Mouse (Mus musculus): ENCODE results near the gene Kcnn3. TPM values are rescaled to one million over a fixed set of nuclear protein-coding genes. Genes with fewer than 3 reads are reported as not detected.

Gene Kcnn3
- 0.91 and 1.1 TPM in 2 replicates for polyA plus RNA-seq (2014; fragmentation: Nextera tagmentation; extraction: Ambion mirVana)

DNA sequence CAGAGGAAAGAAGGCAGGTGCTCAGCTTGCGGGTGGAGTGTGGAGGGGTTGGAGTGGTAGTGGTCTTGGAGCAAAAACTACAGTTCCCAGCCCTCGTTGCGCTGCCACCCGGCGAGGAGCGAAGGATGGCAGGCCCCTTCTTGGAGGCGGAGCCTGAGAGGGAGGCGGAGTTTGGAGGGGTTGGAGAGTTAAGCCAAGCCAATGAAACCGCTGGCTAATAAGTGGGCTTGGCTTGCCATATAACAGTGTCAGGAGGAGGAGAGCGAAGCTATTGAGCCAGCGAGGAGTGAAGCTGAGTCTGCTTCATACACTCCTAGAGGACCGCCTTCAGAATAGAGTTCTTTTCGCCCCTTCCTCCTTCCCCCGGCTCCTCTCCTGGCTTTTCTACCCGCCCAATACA lies at the start of gene Kcnn3:
Kcnn3 (plus strand) TSS at position 271 of the 400 bp plus-strand sequence.
- Histone ChIP-seq H3K27ac (replicated peaks; ENCODE audit: low read depth, low read length) (no peak within 1 kb of the TSS), H3K36me3 (replicated peaks; ENCODE audit: control insufficient read depth, insufficient read depth, low read depth, low read length) (no peaks in the 10 kb centered on the region), H3K4me3 (ENCODE audit: low read depth, low read length) (peak within 1 kb of the TSS; percentile 33), H3K27me3 (ENCODE audit: control insufficient read depth, insufficient read depth, low read length) (peaks cover 8% of the 10 kb centered on the region), H3K9ac (replicated peaks; ENCODE audit: low read length) (peak within 1 kb of the TSS; percentile 52), H3K4me1 (ENCODE audit: control insufficient read depth, insufficient read depth, low read length) (no peaks in the 10 kb centered on the region), H3K4me2 (ENCODE audit: low read depth, low read length) (peak within 1 kb of the TSS; percentile 76), H3K9me3 (replicated peaks; ENCODE audit: control insufficient read depth, low read length) (peaks cover 4% of the 10 kb centered on the region; the same call in 1 of the 2 replicates)
- 0% methylated on average over 15 of the region's 15 CpGs for WGBS
- peak; percentile 87 for ATAC-seq (replicated peaks; ENCODE audit: insufficient number of reproducible peaks, low FRiP score, low TSS enrichment, low read depth)
- DNase-seq (ENCODE audit: low spot score): peak; percentile 95

DNA sequence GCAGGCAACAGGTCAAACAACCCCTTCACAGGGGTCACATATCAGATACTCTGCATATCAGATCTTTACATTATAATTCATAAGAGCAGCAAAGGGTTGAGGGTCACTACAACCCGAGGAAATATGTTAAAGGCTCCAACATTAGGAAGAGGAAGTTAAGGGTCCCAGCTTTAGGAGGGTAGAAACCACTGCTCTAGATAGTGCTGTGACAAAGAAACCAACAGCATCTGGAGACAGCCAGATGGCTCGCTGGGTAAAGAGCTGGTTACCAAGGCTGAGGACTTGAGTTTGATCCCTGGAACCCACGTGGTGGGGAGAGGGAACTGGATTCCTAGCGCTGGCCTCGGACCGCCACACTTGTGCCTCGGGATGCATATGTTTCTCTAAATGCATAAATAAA lies 47.7 kb upstream of the Kcnn3 start:
- Histone ChIP-seq H3K27me3 (ENCODE audit: control insufficient read depth, insufficient read depth, low read length) (no peaks in the 10 kb centered on the region), H3K27ac (replicated peaks; ENCODE audit: low read depth, low read length) (no peak overlapping the region), H3K36me3 (replicated peaks; ENCODE audit: control insufficient read depth, insufficient read depth, low read depth, low read length) (no peaks in the 10 kb centered on the region), H3K9ac (replicated peaks; ENCODE audit: low read length) (no peak overlapping the region), H3K4me1 (ENCODE audit: control insufficient read depth, insufficient read depth, low read length) (no peaks in the 10 kb centered on the region), H3K4me2 (ENCODE audit: low read depth, low read length) (no peak overlapping the region), H3K9me3 (replicated peaks; ENCODE audit: control insufficient read depth, low read length) (no peaks in the 10 kb centered on the region), H3K4me3 (ENCODE audit: low read depth, low read length) (no peak overlapping the region)
- DNase-seq (ENCODE audit: low spot score): no peak
- 76% methylated on average over 7 of the region's 7 CpGs for WGBS
- ATAC-seq (replicated peaks; ENCODE audit: insufficient number of reproducible peaks, low FRiP score, low TSS enrichment, low read depth): no peak

DNA sequence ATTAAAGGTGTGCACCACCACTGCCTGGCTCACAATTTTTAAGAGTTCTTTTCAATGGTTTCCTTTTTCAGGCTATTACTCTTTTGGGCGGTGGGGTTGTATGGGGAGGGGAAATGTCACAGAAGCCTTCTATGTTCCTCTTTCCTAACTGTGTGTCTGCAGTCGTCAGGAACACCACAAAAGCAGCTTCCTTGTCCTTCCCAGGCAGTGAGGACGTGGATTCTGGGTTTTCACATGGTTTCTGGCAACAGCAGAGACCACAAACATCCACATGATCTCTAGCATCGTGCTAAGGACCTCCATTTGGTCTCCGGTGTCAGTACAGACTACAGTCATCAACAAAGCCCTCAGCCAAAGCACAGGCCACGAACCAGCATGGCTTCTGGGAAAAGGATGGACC lies 46.1 kb upstream of the Kcnn3 start:
- no peak overlapping the region for H3K4me3 ChIP-seq (ENCODE audit: low read depth, low read length)

DNA sequence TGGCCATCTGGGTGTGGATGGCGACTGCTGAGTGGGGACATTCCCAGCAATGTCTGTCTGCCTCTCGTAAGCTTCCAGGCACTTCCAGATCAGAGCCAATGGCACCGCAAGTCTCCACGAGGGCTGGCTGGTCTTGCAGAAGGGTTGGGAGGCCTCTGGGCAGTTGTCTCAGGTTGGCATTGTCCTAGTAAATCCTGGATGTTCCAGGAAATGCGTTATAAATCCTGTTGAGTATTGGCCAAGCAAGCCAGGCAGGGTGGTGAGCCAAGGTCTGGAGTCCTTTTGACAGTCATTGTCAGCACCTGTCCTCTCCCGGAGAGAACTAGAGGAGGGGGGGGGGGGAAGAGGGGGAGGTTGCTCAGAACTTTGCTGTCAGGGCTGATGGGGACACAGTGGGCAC lies 40.9 kb upstream of the Kcnn3 start:
- H3K4me1 ChIP-seq (ENCODE audit: control insufficient read depth, insufficient read depth, low read length): no peaks in the 10 kb centered on the region
- WGBS: 84% methylated on average over 6 of the region's 6 CpGs
- no peak overlapping the region for H3K27ac ChIP-seq (replicated peaks; ENCODE audit: low read depth, low read length)
- no peak for DNase-seq (ENCODE audit: low spot score)
- H3K9ac ChIP-seq (replicated peaks; ENCODE audit: low read length): no peak overlapping the region
- no peaks in the 10 kb centered on the region for H3K36me3 ChIP-seq (replicated peaks; ENCODE audit: control insufficient read depth, insufficient read depth, low read depth, low read length)
- no peak overlapping the region for H3K4me3 ChIP-seq (ENCODE audit: low read depth, low read length)
- no peaks in the 10 kb centered on the region for H3K27me3 ChIP-seq (ENCODE audit: control insufficient read depth, insufficient read depth, low read length)
- no peaks in the 10 kb centered on the region for H3K9me3 ChIP-seq (replicated peaks; ENCODE audit: control insufficient read depth, low read length)
- no peak overlapping the region for H3K4me2 ChIP-seq (ENCODE audit: low read depth, low read length)
- ATAC-seq (replicated peaks; ENCODE audit: insufficient number of reproducible peaks, low FRiP score, low TSS enrichment, low read depth): no peak

More for the DNA sequence above, 46.1 kb upstream of the Kcnn3 start:
- H3K9ac ChIP-seq (replicated peaks; ENCODE audit: low read length): no peak overlapping the region
- H3K4me2 ChIP-seq (ENCODE audit: low read depth, low read length): no peak overlapping the region
- H3K36me3 ChIP-seq (replicated peaks; ENCODE audit: control insufficient read depth, insufficient read depth, low read depth, low read length): no peaks in the 10 kb centered on the region
- H3K27ac ChIP-seq (replicated peaks; ENCODE audit: low read depth, low read length): no peak overlapping the region
- no peaks in the 10 kb centered on the region for H3K9me3 ChIP-seq (replicated peaks; ENCODE audit: control insufficient read depth, low read length)
- 78% methylated on average over 6 of the region's 6 CpGs for WGBS
- DNase-seq (ENCODE audit: low spot score): no peak
- no peaks in the 10 kb centered on the region for H3K4me1 ChIP-seq (ENCODE audit: control insufficient read depth, insufficient read depth, low read length)
- ATAC-seq (replicated peaks; ENCODE audit: insufficient number of reproducible peaks, low FRiP score, low TSS enrichment, low read depth): no peak
- H3K27me3 ChIP-seq (ENCODE audit: control insufficient read depth, insufficient read depth, low read length): no peaks in the 10 kb centered on the region

DNA sequence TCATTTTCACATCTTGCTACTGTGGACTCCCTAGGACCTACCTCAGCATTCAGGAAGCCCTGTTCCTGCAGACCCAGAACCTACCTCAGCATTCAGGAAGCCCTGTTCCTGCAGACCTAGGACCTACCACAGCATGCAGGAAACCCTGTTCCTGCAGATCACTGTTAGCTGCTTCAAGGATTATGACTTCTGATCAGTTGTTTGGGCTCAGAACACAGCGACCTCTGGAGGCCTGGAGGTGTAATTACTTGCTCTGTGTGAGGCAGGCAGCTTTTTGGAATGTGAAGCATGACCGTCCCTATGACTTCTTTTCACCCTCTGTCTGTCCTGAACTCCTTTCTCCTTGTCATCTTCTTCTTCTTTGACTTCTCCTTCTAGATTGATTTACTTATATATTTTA lies 38.5 kb upstream of the Kcnn3 start:
- Histone ChIP-seq H3K4me1 (ENCODE audit: control insufficient read depth, insufficient read depth, low read length) (no peaks in the 10 kb centered on the region), H3K4me2 (ENCODE audit: low read depth, low read length) (no peak overlapping the region), H3K27me3 (ENCODE audit: control insufficient read depth, insufficient read depth, low read length) (no peaks in the 10 kb centered on the region), H3K27ac (replicated peaks; ENCODE audit: low read depth, low read length) (no peak overlapping the region), H3K9ac (replicated peaks; ENCODE audit: low read length) (no peak overlapping the region), H3K4me3 (ENCODE audit: low read depth, low read length) (no peak overlapping the region), H3K9me3 (replicated peaks; ENCODE audit: control insufficient read depth, low read length) (no peaks in the 10 kb centered on the region), H3K36me3 (replicated peaks; ENCODE audit: control insufficient read depth, insufficient read depth, low read depth, low read length) (no peaks in the 10 kb centered on the region)
- no peak for DNase-seq (ENCODE audit: low spot score)
- WGBS: 42% methylated on average over 2 of the region's 2 CpGs
- ATAC-seq (replicated peaks; ENCODE audit: insufficient number of reproducible peaks, low FRiP score, low TSS enrichment, low read depth): no peak

DNA sequence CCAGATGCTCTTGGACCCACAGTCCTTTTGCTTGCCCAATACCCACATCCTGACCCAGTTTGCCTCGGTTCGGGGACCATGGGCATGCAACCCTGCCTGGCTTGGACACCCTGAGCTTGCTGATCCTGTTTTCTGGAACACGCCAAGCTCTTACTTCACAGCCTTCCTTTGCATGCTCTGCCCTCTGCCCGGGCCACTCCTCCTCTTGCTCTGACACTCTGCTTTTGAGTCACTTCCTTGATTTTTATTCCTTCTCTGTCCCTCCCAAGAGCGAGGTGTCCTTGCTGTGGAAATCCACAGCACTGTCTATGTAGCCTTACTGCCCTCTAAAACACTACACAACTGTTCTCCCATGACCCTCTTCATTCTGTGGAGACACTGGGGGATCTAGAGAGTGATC lies 37.7 kb upstream of the Kcnn3 start:
- ATAC-seq (replicated peaks; ENCODE audit: insufficient number of reproducible peaks, low FRiP score, low TSS enrichment, low read depth) (no peak), DNase-seq (ENCODE audit: low spot score) (no peak)
- no peaks in the 10 kb centered on the region for H3K27me3 ChIP-seq (ENCODE audit: control insufficient read depth, insufficient read depth, low read length)
- no peak overlapping the region for H3K9ac ChIP-seq (replicated peaks; ENCODE audit: low read length)
- no peaks in the 10 kb centered on the region for H3K36me3 ChIP-seq (replicated peaks; ENCODE audit: control insufficient read depth, insufficient read depth, low read depth, low read length)
- no peaks in the 10 kb centered on the region for H3K9me3 ChIP-seq (replicated peaks; ENCODE audit: control insufficient read depth, low read length)
- H3K4me3 ChIP-seq (ENCODE audit: low read depth, low read length): no peak overlapping the region
- 89% methylated on average over 5 of the region's 5 CpGs for WGBS
- H3K4me1 ChIP-seq (ENCODE audit: control insufficient read depth, insufficient read depth, low read length): no peaks in the 10 kb centered on the region
- no peak overlapping the region for H3K27ac ChIP-seq (replicated peaks; ENCODE audit: low read depth, low read length)
- no peak overlapping the region for H3K4me2 ChIP-seq (ENCODE audit: low read depth, low read length)

DNA sequence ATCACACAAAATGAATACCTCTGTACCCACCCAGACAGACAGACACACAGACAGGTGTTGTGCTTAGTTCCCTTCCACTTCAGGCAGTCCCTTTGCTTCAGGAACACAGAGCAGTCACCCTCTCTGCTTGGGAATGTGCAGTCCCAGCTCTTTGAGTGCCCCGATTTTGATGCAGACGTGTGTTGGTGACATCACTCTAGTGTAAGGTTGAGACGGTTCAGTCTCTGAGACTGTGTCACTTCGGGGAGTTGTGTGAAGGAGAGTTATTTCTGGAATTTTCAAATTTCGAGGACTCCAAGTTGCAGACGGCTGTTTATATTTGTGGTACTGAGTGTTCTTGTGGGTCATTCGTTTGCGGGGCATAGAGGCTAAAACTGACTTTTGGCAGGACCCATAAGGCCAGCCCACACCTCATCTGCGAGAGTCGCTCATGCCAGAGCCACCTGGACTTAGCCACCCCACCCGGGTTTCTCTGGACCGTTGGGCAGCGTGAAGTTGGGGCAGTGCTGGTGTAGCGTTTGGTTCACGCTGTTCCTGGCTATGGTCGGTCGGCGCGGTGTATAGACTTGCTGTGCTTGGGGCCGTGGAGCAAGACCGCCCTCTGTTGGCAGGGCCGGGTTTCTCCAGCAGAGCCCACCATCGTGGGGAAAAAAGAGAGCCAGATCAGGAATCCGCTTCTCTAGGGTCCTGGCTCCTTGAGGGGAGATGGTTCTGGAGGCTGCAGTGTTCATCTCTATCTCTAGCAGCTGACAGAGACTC lies 35.0 kb upstream of the Kcnn3 start:
- DNase-seq (ENCODE audit: low spot score): peak; percentile 82
- no peaks in the 10 kb centered on the region for H3K9me3 ChIP-seq (replicated peaks; ENCODE audit: control insufficient read depth, low read length)
- H3K4me2 ChIP-seq (ENCODE audit: low read depth, low read length): no peak overlapping the region; the same call in 1 of the 2 replicates
- WGBS: 18% methylated on average over 24 of the region's 24 CpGs
- ATAC-seq (replicated peaks; ENCODE audit: insufficient number of reproducible peaks, low FRiP score, low TSS enrichment, low read depth): peak; percentile 88
- no peaks in the 10 kb centered on the region for H3K4me1 ChIP-seq (ENCODE audit: control insufficient read depth, insufficient read depth, low read length)
- no peaks in the 10 kb centered on the region for H3K27me3 ChIP-seq (ENCODE audit: control insufficient read depth, insufficient read depth, low read length)
- no peak overlapping the region for H3K4me3 ChIP-seq (ENCODE audit: low read depth, low read length)
- no peaks in the 10 kb centered on the region for H3K36me3 ChIP-seq (replicated peaks; ENCODE audit: control insufficient read depth, insufficient read depth, low read depth, low read length)
- no peak overlapping the region for H3K27ac ChIP-seq (replicated peaks; ENCODE audit: low read depth, low read length)
- no peak overlapping the region for H3K9ac ChIP-seq (replicated peaks; ENCODE audit: low read length)

DNA sequence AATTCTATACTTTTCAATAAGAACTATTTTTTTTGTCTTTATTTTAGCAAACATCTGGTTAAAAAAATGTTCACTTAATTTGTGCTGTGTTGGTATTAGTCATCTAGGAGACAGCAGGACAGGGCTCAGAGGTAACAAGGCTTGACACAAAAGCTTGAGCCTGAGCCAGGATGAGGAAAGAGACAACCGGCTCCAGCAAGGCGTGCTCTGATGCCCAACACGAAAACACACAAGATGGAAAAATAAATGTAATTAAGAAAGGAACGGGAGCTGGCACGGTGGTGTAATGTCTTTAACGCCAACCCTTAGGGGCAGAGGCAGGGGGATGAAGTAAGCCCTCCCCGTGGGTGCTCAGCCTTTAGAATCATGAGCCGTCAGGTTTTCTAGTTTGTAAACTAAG lies 33.9 kb upstream of the Kcnn3 start:
- Histone ChIP-seq H3K9ac (replicated peaks; ENCODE audit: low read length) (no peak overlapping the region), H3K4me2 (ENCODE audit: low read depth, low read length) (no peak overlapping the region), H3K4me1 (ENCODE audit: control insufficient read depth, insufficient read depth, low read length) (no peaks in the 10 kb centered on the region), H3K4me3 (ENCODE audit: low read depth, low read length) (no peak overlapping the region), H3K27me3 (ENCODE audit: control insufficient read depth, insufficient read depth, low read length) (no peaks in the 10 kb centered on the region), H3K9me3 (replicated peaks; ENCODE audit: control insufficient read depth, low read length) (no peaks in the 10 kb centered on the region), H3K36me3 (replicated peaks; ENCODE audit: control insufficient read depth, insufficient read depth, low read depth, low read length) (no peaks in the 10 kb centered on the region), H3K27ac (replicated peaks; ENCODE audit: low read depth, low read length) (no peak overlapping the region)
- DNase-seq (ENCODE audit: low spot score) (no peak), ATAC-seq (replicated peaks; ENCODE audit: insufficient number of reproducible peaks, low FRiP score, low TSS enrichment, low read depth) (no peak)
- 83% methylated on average over 8 of the region's 8 CpGs for WGBS
